Mouse (Mus musculus) small intestine, adult 2 months (tissue): ENCODE measurements around the gene Cdca7. TPM values are rescaled to one million over a fixed set of nuclear protein-coding genes. Genes with fewer than 3 reads are reported as not detected.

Experiments
- H3K27ac ChIP-seq: fragments of 200-500 bp; 2 replicates; pipeline ENCODE4 v1.5.1; 2012; ENCODE audit warnings: low read depth, low read length, control low read depth, inconsistent platforms; ENCODE audit not compliant: insufficient read depth
- H3K27me3 ChIP-seq: fragments of 200-500 bp; 2 replicates; pipeline ENCODE4 v1.6.1; 2012; ENCODE audit warnings: mild to moderate bottlenecking, moderate library complexity, low read length, inconsistent platforms; ENCODE audit not compliant: control insufficient read depth, insufficient read depth
- H3K36me3 ChIP-seq: fragments of 200-500 bp; 2 replicates; pipeline ENCODE4 v1.6.1; 2012; ENCODE audit warnings: mild to moderate bottlenecking, low read length, control low read depth, inconsistent platforms; ENCODE audit not compliant: control insufficient read depth, insufficient read depth
- H3K4me1 ChIP-seq: fragments of 200-500 bp; 2 replicates; pipeline ENCODE4 v1.6.1; 2012; ENCODE audit warnings: low read length, inconsistent platforms, mixed read lengths; ENCODE audit not compliant: control insufficient read depth, insufficient read depth, insufficient read length
- H3K4me3 ChIP-seq: fragments of 200-500 bp; 2 replicates; pipeline ENCODE4 v1.5.1; 2012; ENCODE audit warnings: low read depth, mild to moderate bottlenecking, control low read depth, inconsistent platforms, low read length, moderate library complexity
- CTCF ChIP-seq: fragments of 200-500 bp; IDR thresholded peaks from 2 replicates; pipeline ENCODE4 v1.5.1; 2012; ENCODE audit warnings: low read depth, mild to moderate bottlenecking, control low read depth, inconsistent platforms, low read length, moderate library complexity, mixed read lengths; ENCODE audit not compliant: insufficient replicate concordance, insufficient read length; ENCODE audit errors: extremely low read depth
- POLR2A ChIP-seq: fragments of 200-500 bp; IDR thresholded peaks from 2 replicates; pipeline ENCODE4 v1.6.1; 2012; ENCODE audit warnings: low read depth, mild to moderate bottlenecking, control low read depth, inconsistent platforms, low read length, moderate library complexity
- WGBS: fragments of 180-500 bp; shearing (Covaris S2); methylation state at CpG from one replicate; pipeline ENCODE4 v1.1.7; 2018; 5-methylcytosine and 5-hydroxymethylcytosine counted together
- polyA plus RNA-seq: library from polyadenylated mRNA; depleted of rRNA; stranded (reverse); fragments of >200 nt; gene quantifications from 2 replicates; pipeline ENCODE4 v1.2.3, GENCODE M21; 2012

Gene Cdca7
- polyA plus RNA-seq, 1 experiment = 11.5 TPM

GRCm38 (mm10) chr2:72491650-72492049 is 15.7 kb downstream of the Cdca7 start:
- Histone ChIP-seq H3K36me3 (peaks cover 1% of the 10 kb centered on the region; the same call in 1 of the 2 replicates), H3K4me3 (no peak overlapping the region), H3K27ac (no peak overlapping the region), H3K4me1 (no peaks in the 10 kb centered on the region; the same call in 1 of the 2 replicates), H3K27me3 (no peaks in the 10 kb centered on the region)
- 47% methylated on average over 7 of the region's 7 CpGs for WGBS
- TF ChIP-seq POLR2A = no peak
- TF ChIP-seq CTCF = no peak

GRCm38 (mm10) chr2:72493039-72493438 is 17.1 kb downstream of the Cdca7 start:
- TF ChIP-seq CTCF (no peak), POLR2A (no peak)
- peak overlapping the region; percentile 30 for H3K4me3 ChIP-seq
- H3K4me1 ChIP-seq = no peaks in the 10 kb centered on the region; the same call in 1 of the 2 replicates
- no peaks in the 10 kb centered on the region for H3K27me3 ChIP-seq
- H3K36me3 ChIP-seq = no peaks in the 10 kb centered on the region
- 22% methylated on average over 14 of the region's 14 CpGs for WGBS
- H3K27ac ChIP-seq = no peak overlapping the region

GRCm38 (mm10) chr2:72499074-72499721 is 23.2 kb downstream of the Cdca7 start:
- Histone ChIP-seq H3K36me3 (no peaks in the 10 kb centered on the region), H3K27ac (no peak overlapping the region), H3K4me1 (no peaks in the 10 kb centered on the region), H3K27me3 (no peaks in the 10 kb centered on the region), H3K4me3 (no peak overlapping the region)
- no peak for TF ChIP-seq POLR2A
- no peak for TF ChIP-seq CTCF
- 68% methylated on average over 23 of the region's 23 CpGs for WGBS

GRCm38 (mm10) chr2:72499782-72500411 is 23.9 kb downstream of the Cdca7 start:
- Histone ChIP-seq H3K27ac (no peak overlapping the region), H3K27me3 (no peaks in the 10 kb centered on the region), H3K4me3 (no peak overlapping the region), H3K36me3 (no peaks in the 10 kb centered on the region), H3K4me1 (no peaks in the 10 kb centered on the region)
- WGBS = 60% methylated on average over 8 of the region's 8 CpGs
- TF ChIP-seq POLR2A = no peak
- TF ChIP-seq CTCF = no peak

GRCm38 (mm10) chr2:72502041-72502813 is 26.3 kb downstream of the Cdca7 start:
- 74% methylated on average over 16 of the region's 16 CpGs for WGBS
- no peak for TF ChIP-seq POLR2A
- TF ChIP-seq CTCF = no peak
- Histone ChIP-seq H3K4me3 (no peak overlapping the region), H3K36me3 (no peaks in the 10 kb centered on the region), H3K4me1 (no peaks in the 10 kb centered on the region), H3K27me3 (no peaks in the 10 kb centered on the region), H3K27ac (peak overlapping the region; percentile 12; the same call in 1 of the 2 replicates)

- Histone ChIP-seq H3K4me3 (no peak overlapping the region), H3K36me3 (no peaks in the 10 kb centered on the region), H3K27ac (no peak overlapping the region), H3K27me3 (no peaks in the 10 kb centered on the region), H3K4me1 (no peaks in the 10 kb centered on the region)
- 83% methylated on average over 9 of the region's 9 CpGs for WGBS
- no peak for TF ChIP-seq POLR2A
- TF ChIP-seq CTCF = no peak
Measured at GRCm38 (mm10) chr2:72503646-72504045, 27.7 kb downstream of the Cdca7 start.
